Mouse (Mus musculus) thymus, adult 2 months (tissue): Measurements from ENCODE around the gene Kcnk13.

Experiments used
- CTCF ChIP-seq: fragments of 200-500 bp; IDR thresholded peaks from 2 replicates; pipeline ENCODE4 v1.5.1; 2012; ENCODE audit warnings: mild to moderate bottlenecking, control low read depth, low read length, moderate library complexity, borderline replicate concordance; ENCODE audit not compliant: control insufficient read depth, poor library complexity, insufficient read depth; ENCODE audit errors: extremely low read depth
- POLR2A ChIP-seq: fragments of 200-500 bp; IDR thresholded peaks from 2 replicates; pipeline ENCODE4 v1.6.1; 2012; ENCODE audit warnings: mild to moderate bottlenecking, low read length, control low read depth, moderate library complexity; ENCODE audit not compliant: control insufficient read depth, poor library complexity, insufficient read depth; ENCODE audit errors: extremely low read depth

DNA sequence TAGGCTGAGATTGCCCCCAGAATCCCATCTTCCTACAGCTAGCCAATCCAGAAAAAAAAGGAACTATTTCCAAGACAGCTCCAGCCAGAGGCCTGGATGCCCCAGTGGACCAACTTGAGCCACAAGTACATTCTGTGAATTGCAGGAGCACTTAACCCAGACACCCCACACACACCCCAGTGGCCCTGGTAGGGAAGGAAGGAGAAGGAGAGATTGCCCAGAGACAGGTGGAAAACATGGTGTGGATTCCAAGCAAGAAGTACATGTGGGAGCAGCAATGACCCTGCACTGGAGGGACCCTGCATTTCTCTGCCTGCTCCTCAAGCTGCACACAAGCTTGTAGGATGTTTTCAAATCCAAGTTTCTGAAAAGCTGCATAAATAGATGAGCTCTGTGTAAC is 5.0 kb upstream of the Kcnk13 start:
- TF ChIP-seq CTCF: no peak
- no peak for TF ChIP-seq POLR2A
